Mouse (Mus musculus) left cerebral cortex, adult 18-20 months (tissue): ENCODE results near the gene Myo9b. TPM values are rescaled to one million over a fixed set of nuclear protein-coding genes. Genes with fewer than 3 reads are reported as not detected.

Source experiments
- DNase-seq, 2 experiments: peaks; one replicate each; pipeline ENCODE4 v3.0.0; 2021 to 2022; ENCODE audit warnings: low spot score in 2 of 2, mixed read lengths in 1 of 2
- total RNA-seq, 2 experiments: library from RNA; stranded (reverse); gene quantifications; 2 replicates each; pipeline ENCODE4 v1.2.3; 2021

The Myo9b gene
- total RNA-seq, 2 experiments from 2014 or later = 30.1 to 30.9 TPM

DNA sequence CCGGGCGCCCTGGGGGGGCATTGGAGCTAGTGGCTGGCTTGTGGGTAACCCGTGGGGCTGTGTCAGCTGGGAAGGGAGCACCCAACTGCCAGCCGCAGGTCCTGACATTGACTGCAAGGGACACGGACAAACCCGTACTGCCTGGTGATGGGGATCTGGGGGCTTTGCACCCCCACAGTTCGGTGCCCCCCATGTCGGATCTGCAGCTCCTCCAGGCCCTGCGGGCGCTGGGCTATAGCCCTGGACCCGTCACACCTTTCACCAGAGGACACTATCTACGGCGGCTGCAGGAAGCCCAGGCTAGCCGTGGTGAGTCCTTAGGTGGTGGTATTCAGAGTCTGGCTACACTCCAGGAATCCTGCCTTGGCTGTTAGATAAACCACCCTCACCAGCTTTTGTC is 134.9 kb downstream of the Myo9b start:
- DNase-seq = no peak

DNA sequence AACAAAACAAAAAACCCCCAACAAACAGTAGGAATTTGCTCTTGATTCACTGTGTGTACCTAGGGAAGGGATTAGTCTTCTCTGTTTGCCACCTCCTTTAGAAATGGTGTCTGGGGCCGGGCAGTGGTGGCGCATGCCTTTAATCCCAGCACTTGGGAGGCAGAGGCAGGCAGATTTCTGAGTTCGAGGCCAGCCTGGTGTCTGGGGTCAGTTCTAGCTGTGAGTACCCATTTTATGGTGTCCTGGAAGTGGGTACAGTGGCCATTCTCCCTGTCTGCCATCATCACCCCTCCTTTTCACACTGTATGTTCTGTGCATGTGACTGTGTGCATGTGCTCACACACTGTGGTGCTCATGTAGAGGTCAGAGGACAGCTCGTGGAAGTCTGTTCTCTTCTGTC is 135.7 kb downstream of the Myo9b start:
- no peak for DNase-seq

Other genes with a start within 250 kb of the Myo9b start
- 10 to 100 TPM; 12.8 to 17.8 TPM for gene Haus8, start 220 bp downstream of the Myo9b start, total RNA-seq
- 100 to 1,000 TPM; 116 to 126 TPM for gene Use1, start 94.1 kb downstream of the Myo9b start, total RNA-seq
- gene Ocel1, start 98.6 kb downstream of the Myo9b start, total RNA-seq = 10 to 100 TPM; 15.0 to 16.0 TPM
- gene Nr2f6, start 109.2 kb downstream of the Myo9b start, total RNA-seq = 10 to 100 TPM; 42.6 to 46.2 TPM
- gene Ushbp1, start 123.1 kb downstream of the Myo9b start, total RNA-seq = 1 to 10 TPM; 3.3 to 4.2 TPM
- gene Babam1, start 124.1 kb downstream of the Myo9b start, total RNA-seq = 100 to 1,000 TPM; 104 to 107 TPM
- under 1 TPM; 0.21 to 0.26 TPM for gene Ankle1, start 133.3 kb downstream of the Myo9b start, total RNA-seq
- gene Abhd8, start 190.9 kb downstream of the Myo9b start, total RNA-seq = 100 to 1,000 TPM; 318 to 342 TPM
- 10 to 100 TPM; 58.6 to 61.4 TPM for gene Mrpl34, start 192.2 kb downstream of the Myo9b start, total RNA-seq
- gene Dda1, start 196.5 kb downstream of the Myo9b start, total RNA-seq = 10 to 100 TPM; 76.7 to 86.1 TPM
- gene Ano8, start 213.2 kb downstream of the Myo9b start, total RNA-seq = 10 to 100 TPM; 56.2 to 58.6 TPM
- gene Gtpbp3, start 215.4 kb downstream of the Myo9b start, total RNA-seq = 10 to 100 TPM; 29.3 to 36.7 TPM
- 1 to 10 TPM; 9.4 to 9.5 TPM for gene Plvap, start 239.0 kb downstream of the Myo9b start, total RNA-seq